Mouse (Mus musculus) hematopoietic multipotent progenitor cell, adult 10-12 weeks (in vitro differentiated cells): ENCODE data around the gene Olfr218. TPM values are rescaled to one million over a fixed set of nuclear protein-coding genes. Genes with fewer than 3 reads are reported as not detected.

ENCODE experiments used
- polyA plus RNA-seq: library from polyadenylated mRNA; stranded (reverse); fragments of >175 nt; gene quantifications from 2 replicates; pipeline ENCODE4 v1.2.3, GENCODE M21; 2012; ENCODE audit warnings: low replicate concordance

Gene Olfr218
- polyA plus RNA-seq, result not detected in 2 replicates

GRCm38 (mm10) chr1:173197508-173197907 lies at the start of gene Olfr218:
Gene Olfr218, plus strand, starts transcription at chr1:173197808.

GRCm38 (mm10) chr1:173190540-173190939 lies 7.1 kb upstream of the Olfr218 start, which contains the start of gene Olfr1406:
Gene Olfr1406, minus strand, starts transcription at chr1:173190640.

GRCm38 (mm10) chr1:173212092-173212491 lies 14.5 kb downstream of the Olfr218 start, which contains the start of gene Olfr1404:
Gene Olfr1404, plus strand, starts transcription at chr1:173212392.

GRCm38 (mm10) chr1:173227081-173227480 lies 29.5 kb downstream of the Olfr218 start, which contains the start of gene Fcer1a:
Gene Fcer1a, minus strand, starts transcription at chr1:173227214.

Other genes starting within 250 kb of the Olfr218 start
- gene Olfr16, start 247.4 kb upstream of the Olfr218 start, polyA plus RNA-seq, result not detected in 2 replicates
- gene Olfr1408, start 60.4 kb upstream of the Olfr218 start, polyA plus RNA-seq, result not detected in 2 replicates
- gene Olfr1406, start 7.2 kb upstream of the Olfr218 start, polyA plus RNA-seq, result not detected in 2 replicates
- not detected in 2 replicates for gene Olfr1404, start 14.6 kb downstream of the Olfr218 start, polyA plus RNA-seq
- gene Fcer1a, start 29.4 kb downstream of the Olfr218 start, polyA plus RNA-seq, result 0.16 and 0.47 TPM in 2 replicates
- not detected in 2 replicates for gene Olfr418, start 68.2 kb downstream of the Olfr218 start, polyA plus RNA-seq
- gene Mptx2, start 80.0 kb downstream of the Olfr218 start, polyA plus RNA-seq, result not detected in 2 replicates
- gene Ackr1, start 135.9 kb downstream of the Olfr218 start, polyA plus RNA-seq, result 0.12 and 2.1 TPM in 2 replicates
- gene Aim2, start 153.1 kb downstream of the Olfr218 start, polyA plus RNA-seq, result 3.6 and 7.1 TPM in 2 replicates
- 1.6 and 7.1 TPM in 2 replicates for gene Cadm3, start 169.9 kb downstream of the Olfr218 start, polyA plus RNA-seq